Mouse (Mus musculus) left cerebral cortex, postnatal 36 days (tissue): ENCODE measurements around the gene Mad1l1. TPM values are rescaled to one million over a fixed set of nuclear protein-coding genes. Genes with fewer than 3 reads are reported as not detected.
A peak's percentile ranks its signal among the peaks of the same experiment; 100 is the strongest.
"Not testable (repeated sequence)": the region's sequence is repeated elsewhere in the genome, so short reads cannot be mapped to it uniquely, and the experiment has no call there.

Experiments used
- DNase-seq, 2 experiments: peaks; one replicate each; pipeline ENCODE4 v3.0.0; 2021 to 2022; ENCODE audit warnings: low spot score in 2 of 2, mixed read lengths in 1 of 2
- intact Hi-C: fragments of 180-260 bp; cut with DNase I; formaldehyde crosslinking; loops from one replicate; pipeline ENCODE4 v1.15.1; 2025
- total RNA-seq, 2 experiments: library from RNA; stranded (reverse); gene quantifications; 2 replicates each; pipeline ENCODE4 v1.2.3; 2021

The Mad1l1 gene
- total RNA-seq, 2 experiments from 2014 or later, result 16.7 to 19.5 TPM

DNA sequence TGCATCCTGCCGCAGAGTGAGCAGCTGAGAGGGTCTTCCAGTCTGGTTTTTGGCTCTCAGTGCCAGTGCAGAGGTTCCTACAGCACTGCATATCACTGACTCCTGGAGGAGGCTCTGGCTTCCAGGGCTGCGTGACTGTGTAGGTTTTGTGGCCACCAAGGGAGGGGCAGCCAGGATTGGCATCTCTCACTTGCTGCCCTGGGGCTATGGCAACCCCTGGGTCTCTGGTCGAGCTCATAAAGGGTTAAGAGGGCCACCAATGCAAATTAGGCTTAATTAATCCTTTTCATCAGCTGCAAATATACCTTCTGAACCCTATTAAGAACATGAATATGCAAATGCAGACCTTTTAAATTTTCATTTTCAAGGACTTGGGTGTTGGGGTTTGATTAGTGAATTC lies 318.8 kb downstream of the Mad1l1 start:
- no peak for DNase-seq
- intact Hi-C loops, result no loop called here

DNA sequence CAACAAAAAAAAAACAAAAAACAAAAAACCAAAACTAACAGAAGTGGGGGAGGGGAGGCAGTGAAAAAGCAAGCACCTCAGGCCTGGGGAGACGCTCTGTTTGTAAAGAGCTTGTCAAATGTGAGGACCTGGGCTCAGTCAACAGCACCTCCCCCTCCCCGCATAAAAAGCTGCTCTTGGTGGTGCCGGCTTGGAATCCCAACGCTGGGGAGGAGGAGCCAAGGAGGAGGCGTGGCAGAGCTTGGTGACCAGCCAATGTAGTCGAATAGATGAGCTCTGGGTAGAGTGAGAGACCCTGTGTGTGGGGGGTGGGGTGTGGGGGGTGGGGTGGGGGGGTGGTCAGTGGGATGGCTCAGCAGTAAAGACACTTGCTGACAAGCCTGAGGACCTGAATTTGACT lies 322.4 kb downstream of the Mad1l1 start:
- intact Hi-C loops, result no loop called here

DNA sequence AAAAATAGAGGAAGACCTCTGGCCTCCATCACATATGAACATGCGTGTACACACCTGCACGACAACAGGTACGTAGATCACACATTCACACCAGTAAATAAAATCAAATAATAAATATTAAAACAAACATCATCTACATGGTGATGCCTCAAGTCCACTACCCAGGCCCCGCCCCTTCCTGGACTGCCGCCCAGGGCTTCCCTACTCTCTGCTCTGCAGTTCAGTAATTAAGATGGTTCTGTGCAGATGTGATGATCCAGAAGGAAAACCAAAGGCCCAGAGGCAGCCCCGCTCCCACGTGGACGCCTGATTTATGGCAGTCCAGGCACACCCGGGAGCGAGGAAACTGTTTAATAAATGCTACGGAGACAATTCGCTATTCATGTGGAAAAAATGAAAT lies 323.0 kb downstream of the Mad1l1 start:
- intact Hi-C loops, DNase-seq: not testable (repeated sequence)

More for the DNA sequence above, 322.4 kb downstream of the Mad1l1 start:
- DNase-seq, result no peak

DNA sequence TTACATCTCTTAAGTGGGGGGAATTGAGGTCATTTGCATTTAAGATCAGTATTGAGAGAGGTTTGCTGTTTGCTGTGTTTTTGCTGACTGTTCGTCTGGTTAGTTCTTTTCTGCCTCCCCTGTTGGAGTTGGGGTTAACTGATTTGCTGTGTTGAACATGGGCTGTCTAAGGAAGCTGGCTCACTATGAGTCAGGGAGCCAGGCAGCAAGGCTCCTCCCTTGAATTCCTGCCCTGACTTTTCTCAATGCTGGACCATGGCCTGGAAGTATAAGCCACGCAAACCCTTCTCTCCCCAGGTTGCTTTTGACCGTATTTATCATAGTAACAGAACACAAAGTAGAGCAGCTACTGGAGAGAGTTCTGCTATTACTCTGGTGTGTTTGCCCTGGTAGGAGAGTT lies 329.8 kb downstream of the Mad1l1 start:
- intact Hi-C loops, result no loop called here
- no peak for DNase-seq

DNA sequence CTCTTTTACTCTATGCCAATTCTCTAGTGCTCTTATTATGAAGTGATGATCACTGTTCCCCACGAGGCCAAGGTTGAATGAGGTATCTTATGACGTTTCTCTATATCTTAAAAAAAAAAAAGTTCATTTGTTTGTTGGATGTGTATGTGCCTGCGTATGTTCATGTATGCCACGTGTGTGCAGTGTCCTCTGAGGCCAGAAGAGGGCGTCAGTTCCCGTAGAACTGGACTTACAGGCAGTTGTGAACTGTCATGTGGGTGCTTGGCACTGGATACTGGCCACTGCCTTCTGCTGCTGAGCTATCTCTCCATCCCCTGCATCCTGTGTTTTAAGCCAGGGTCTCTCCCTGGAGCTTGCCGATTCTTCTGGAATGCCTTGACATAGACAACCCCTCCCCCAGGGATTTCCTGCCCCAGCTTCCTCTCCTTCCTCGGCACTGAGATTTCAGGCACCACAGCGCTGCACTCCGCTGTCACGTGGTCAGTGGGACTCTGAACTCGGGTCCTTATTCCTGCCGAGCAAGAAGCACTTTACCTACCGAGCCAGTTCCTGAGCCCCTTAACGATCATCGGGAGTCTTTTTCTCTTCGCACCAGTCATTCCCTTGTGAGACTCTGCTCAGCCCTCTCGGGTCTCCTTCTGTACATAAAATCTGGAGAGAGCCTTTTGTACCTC lies 336.1 kb downstream of the Mad1l1 start:
- DNase-seq, result no peak
- intact Hi-C loops, result no loop called here

DNA sequence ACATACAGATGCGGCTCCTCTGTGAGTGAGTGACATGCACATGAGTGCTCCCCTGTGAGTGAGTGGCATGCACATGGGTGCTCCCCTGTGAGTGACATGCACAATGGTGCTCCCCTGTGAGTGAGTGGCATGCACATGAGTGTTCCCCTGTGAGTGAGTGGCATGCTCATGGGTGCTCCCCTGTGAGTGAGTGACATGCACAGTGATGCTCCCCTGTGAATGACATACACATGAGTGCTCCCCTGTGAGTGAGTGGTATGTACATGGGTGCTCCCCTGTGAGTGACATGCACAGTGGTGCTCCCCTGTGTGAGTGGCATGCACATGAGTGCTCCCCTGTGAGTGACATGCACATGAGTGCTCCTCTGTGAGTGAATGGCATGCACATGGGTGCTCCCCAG lies 339.4 kb downstream of the Mad1l1 start:
- DNase-seq, result no peak
- intact Hi-C loops, result no loop called here

DNA sequence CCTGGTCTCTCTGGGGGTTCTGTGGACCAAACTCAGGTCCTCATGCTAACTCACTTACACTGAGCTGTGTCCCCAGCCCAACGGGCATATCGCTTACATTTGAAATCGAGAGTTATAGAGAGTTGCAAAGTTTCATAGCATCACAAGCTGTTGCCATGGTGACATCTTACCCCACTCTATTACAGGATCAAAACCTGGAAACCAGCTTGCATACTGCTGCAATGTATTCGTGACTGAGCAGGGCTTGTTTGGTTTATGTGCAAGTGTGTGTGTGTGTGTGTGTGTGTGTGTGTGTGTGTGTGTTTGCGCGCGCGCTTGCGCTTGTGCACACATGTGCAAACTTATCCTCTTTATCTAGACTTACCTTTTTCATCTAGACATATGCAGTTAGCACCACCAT lies 342.0 kb downstream of the Mad1l1 start:
- intact Hi-C loops, result no loop called here
- peak; percentile 19 to 29 for DNase-seq

DNA sequence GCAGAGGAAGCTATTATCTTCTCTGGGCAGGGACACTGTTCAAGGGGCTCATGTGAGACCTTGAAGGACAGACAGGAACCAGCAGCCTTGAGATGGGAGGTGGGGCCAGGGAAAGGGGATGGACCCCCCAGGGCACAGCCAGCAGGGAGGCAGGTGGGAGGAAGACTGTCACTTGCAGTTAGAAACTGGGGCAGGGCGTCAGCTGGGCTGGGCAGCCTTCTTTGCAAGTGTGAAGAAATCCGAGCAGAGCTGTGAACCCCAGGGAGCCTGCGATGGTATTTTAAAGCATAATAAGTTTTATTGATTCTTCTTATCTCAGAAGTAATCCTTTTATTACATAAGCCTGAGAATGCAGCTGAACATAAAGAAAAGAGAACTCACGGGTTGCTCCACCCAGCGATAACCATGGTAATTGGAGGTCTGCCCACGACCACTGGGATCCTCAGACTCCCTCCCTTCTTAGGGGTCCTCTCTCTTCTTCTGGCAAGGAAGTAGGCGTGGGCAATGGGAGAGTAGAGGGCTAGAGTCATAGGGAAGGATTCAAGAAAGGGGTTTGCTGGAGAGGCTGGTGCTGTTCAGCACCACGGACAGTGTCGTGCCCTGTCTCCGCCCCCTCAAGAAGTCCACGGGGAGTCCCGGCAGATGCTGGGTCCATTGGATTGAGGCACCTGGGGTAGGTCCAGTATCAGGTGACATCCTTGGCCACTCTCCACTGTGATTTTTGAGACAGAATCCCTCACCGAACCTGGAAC lies 342.7 kb downstream of the Mad1l1 start:
- peak in 1 of 2 experiments; percentile 29 for DNase-seq
- intact Hi-C loops, result no loop called here

DNA sequence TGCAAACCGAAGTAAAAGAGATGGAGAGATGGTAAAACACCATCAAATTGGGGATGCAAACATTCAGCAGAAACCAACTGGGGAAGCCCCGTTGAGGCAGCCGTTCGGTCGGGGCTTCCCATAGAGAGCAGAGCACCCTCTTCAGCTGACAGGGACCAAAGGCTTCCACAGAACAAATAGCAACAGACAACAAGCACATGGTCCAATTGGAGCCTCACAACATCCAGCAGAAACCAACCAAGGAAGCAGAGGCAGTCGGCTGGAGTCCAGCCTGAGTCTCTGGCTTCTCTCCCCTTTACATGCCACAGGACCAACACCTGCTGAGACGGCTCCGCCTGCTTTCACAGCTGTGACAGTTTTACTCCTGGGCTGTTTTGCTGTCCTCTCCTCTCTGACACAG lies 343.9 kb downstream of the Mad1l1 start:
- intact Hi-C loops, result no loop called here

DNA sequence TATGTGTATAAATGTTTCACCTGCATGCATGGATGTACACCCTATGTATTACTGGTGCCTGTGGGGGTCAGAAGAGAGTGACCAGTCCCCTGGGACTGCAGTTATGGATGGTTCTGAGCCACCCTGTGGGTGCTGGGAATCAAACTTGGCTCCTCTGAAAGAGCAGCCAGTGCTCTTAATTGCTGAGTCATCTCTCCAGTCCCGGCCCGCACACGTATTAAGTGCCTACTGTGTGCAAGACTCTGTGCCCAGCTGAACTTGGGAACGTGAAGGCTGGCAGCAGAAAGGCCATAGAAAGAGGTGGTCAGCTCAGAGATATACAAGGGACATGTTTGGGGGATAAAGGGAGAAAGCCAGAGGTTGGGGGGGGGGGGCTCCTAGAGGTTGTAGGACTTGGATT lies 344.8 kb downstream of the Mad1l1 start:
- DNase-seq, result no peak
- intact Hi-C loops, result no loop called here

More for the DNA sequence above, 343.9 kb downstream of the Mad1l1 start:
- no peak for DNase-seq

DNA sequence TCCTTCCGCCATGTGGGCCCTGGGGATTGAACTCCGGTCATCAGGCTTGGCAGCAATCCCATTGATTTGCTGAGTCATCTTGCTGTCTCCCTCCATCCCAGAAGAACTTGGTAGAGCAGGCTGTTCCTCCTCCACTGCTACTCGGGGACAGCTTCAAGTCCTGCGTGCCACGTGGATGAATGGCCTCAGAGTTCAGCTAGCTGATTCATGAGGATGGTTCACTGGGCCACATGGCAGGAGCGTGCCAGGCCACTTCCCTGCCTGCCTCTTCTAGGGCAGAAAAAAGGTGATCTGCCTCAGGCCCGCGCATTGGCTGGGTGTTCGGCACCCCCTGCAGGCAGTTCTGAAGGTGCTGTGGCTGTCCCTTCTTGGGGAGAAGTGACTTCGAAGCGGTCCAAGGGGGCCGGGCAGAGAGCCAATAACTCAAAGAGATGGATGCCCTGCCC lies 351.1 kb downstream of the Mad1l1 start:
- no peak for DNase-seq

DNA sequence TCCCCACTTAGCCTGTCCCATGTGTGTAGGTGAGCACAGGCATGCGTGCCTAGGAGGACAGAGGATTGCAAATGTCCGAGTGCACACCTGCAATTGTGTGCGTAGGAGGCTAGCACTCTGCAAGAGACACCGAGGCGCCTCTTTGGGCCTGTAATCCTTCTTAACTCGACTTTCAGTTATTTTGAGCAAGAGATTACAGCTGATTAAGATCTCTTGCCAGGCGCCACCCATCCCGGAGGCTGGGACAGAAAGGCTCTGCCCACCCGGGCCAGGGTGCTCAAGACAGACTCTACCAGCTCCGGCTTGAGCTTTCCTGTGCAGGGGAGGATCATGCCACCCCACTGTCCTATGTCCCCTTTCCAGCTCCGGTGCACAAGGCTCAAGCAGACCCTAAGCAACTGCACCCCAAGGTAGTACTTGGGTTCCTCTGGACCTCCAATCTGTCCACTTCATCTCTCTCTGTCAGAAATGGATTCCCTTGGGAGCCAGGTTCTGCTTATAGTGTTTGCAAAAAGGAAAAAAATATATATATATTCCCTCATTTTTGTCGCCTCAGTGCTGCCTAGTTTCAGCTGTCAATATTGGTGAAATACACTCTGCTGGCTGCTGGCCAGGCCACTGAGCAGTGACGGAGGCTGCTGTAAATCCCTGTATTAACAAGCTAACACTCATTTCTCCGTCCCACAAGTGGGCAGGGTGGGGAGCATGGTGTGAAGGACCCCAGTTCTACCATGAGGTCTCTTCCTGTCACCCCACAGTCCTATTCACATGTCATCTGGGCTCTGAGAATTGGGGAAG lies 352.0 kb downstream of the Mad1l1 start:
- intact Hi-C loops, result no loop called here
- no peak for DNase-seq

More for the DNA sequence above, 351.1 kb downstream of the Mad1l1 start:
- intact Hi-C loops, result no loop called here

DNA sequence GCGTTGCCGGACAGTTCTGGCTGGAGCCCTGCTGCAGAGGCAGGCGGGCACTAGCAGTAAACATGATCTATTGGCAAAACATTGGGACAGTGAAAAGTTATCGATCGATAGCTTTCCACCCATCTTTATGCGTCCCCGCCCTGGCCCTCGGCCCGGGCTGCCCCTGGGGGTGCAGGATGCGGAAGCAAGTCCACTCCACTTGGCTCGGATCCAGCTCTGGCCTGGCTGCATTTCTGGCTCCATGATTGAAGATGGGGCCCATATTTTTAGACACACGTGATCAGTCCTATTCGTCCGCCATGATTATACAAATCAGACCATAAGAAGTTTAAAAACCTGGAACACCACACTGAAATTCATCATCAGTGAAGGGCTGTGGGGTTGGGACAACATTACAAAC lies 355.8 kb downstream of the Mad1l1 start:
- intact Hi-C loops, result no loop called here
- DNase-seq, result no peak

DNA sequence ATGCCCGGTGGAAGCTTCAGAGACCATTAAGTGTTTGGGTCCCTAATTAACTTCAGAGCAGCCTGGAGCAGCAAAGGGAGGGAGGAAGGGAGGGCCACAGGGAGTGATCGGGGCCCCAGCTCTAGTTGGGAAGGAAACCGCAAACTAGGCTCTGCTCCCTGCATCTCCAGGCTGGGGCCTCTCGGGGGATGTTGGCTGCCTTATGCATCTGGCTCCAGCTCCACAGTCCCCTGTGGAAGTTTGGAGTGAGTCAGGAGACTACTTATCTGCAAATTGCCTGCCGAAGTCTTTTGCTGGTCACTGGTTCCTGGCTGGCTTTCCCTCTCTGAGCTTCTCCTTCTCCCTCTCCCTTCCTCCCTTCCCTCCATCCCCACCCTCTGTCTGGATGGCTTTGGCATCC lies 357.0 kb downstream of the Mad1l1 start:
- intact Hi-C loops, result no loop called here
- no peak for DNase-seq

DNA sequence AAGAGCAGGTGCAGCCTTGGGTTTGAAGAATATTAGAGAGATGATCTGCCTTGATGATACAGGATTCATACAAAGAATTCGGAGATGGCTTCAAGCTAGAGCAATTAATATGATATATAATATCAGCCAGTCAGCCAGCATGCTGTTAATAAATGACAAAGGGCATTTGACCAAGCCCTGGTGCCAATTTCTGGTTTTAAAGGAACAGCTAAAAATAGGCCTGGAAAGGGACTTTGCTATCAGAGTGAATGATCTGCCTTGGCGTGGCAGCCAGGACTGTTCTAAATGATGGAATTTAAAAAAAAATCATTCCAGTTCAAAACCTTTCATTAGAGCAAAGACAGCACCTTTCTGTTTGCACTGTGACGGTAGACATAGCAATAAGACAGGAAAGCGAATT lies 361.6 kb downstream of the Mad1l1 start:
- intact Hi-C loops, result no loop called here
- no peak for DNase-seq

Other genes starting within 250 kb of the Mad1l1 start
- 1 to 10 TPM; 6.2 to 7.6 TPM for gene Nudt1, start 104 bp upstream of the Mad1l1 start, total RNA-seq
- 10 to 100 TPM in 1 of 2 experiments, 1 to 10 TPM in 1; 8.9 to 11.5 TPM for gene Mrm2, start 10.3 kb upstream of the Mad1l1 start, total RNA-seq
- gene Snx8, start 67.7 kb upstream of the Mad1l1 start, total RNA-seq, result 10 to 100 TPM; 12.1 to 15.1 TPM
- gene Eif3b, start 97.8 kb upstream of the Mad1l1 start, total RNA-seq, result 10 to 100 TPM; 86.7 to 90.1 TPM
- not detected for gene Gm4869, start 124.1 kb upstream of the Mad1l1 start, total RNA-seq
- 10 to 100 TPM; 19.9 to 20.2 TPM for gene Chst12, start 184.0 kb upstream of the Mad1l1 start, total RNA-seq
- gene Grifin, start 243.5 kb upstream of the Mad1l1 start, total RNA-seq, result under 1 TPM in 1 of 2 experiments, not detected in 1; 0.94 TPM